Mouse (Mus musculus): ENCODE data around the gene Sgcd.

DNA sequence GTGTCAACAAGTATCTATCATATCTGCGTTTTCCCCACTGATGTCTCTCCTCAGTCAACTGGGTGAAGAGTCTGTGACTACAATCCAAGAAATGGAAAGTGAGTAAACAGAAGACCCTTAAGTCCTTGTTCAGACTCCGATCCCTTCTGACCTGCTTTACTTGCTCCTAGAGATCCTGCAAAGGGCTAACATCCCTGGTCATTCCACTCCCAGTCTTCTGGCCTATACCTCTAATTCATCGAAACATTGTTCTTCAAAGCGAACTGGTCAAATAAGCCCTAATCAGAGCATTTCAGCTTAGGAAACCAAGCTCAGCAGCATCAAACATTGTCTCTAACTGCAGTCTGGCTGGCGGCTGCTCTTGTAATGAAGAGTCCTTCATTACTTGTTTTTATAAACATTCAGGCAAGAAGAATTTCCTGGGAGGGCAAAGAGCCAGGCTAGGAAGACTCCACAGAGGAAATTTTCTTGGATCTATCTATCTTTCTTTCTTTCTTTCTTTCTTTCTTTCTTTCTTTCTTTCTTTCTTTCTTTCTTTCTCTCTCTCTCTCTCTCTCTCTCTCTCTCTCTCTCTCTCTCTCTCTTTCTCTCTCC lies 833.8 kb downstream of the Sgcd start:
- no peak for TF ChIP-seq POLR2A (IDR thresholded peaks at IDR 0.05; ENCODE audit: borderline replicate concordance, control insufficient read depth, low read depth, low read length)
- no peak for TF ChIP-seq CTCF (IDR thresholded peaks at IDR 0.05; ENCODE audit: control insufficient read depth, insufficient read depth, low read length)
